Mouse (Mus musculus) retina, postnatal 1 day (tissue): ENCODE results near the gene Zbtb46.

Source experiments
- DNase-seq: peaks from one replicate; pipeline ENCODE4 v3.0.0-alpha.2; 2012

Zbtb46 gene

GRCm38 (mm10) chr2:181463008-181463738 lies 3.9 kb upstream of the Zbtb46 start:
- DNase-seq = peak; percentile 87

GRCm38 (mm10) chr2:181462604-181463003 lies 3.4 kb upstream of the Zbtb46 start:
- no peak for DNase-seq

- DNase-seq = no peak
These were observed 2.4 kb upstream of the Zbtb46 start for GRCm38 (mm10) chr2:181461536-181462100.

GRCm38 (mm10) chr2:181459673-181460621 lies 721 bp upstream of the Zbtb46 start:
- peak; percentile 73 for DNase-seq

- DNase-seq = no peak
These were observed 644 bp downstream of the Zbtb46 start for GRCm38 (mm10) chr2:181458411-181459152.

- DNase-seq = peak; percentile 23
These were observed 1.4 kb downstream of the Zbtb46 start for GRCm38 (mm10) chr2:181457831-181458230.

GRCm38 (mm10) chr2:181455899-181456298 lies 3.3 kb downstream of the Zbtb46 start:
- DNase-seq = peak; percentile 19

GRCm38 (mm10) chr2:181453274-181453673 lies 6.0 kb downstream of the Zbtb46 start:
- DNase-seq = peak; percentile 17

GRCm38 (mm10) chr2:181452181-181452580 lies 7.0 kb downstream of the Zbtb46 start:
- DNase-seq = no peak

GRCm38 (mm10) chr2:181443016-181443415 lies 16.2 kb downstream of the Zbtb46 start:
- DNase-seq = no peak

GRCm38 (mm10) chr2:181438176-181438575 lies 21.1 kb downstream of the Zbtb46 start:
- no peak for DNase-seq

GRCm38 (mm10) chr2:181436246-181436645 lies 23.0 kb downstream of the Zbtb46 start:
- DNase-seq = no peak

- DNase-seq = no peak
These were observed 35.4 kb downstream of the Zbtb46 start for GRCm38 (mm10) chr2:181423834-181424233.

- DNase-seq = no peak
These were observed 38.2 kb downstream of the Zbtb46 start for GRCm38 (mm10) chr2:181420903-181421638.

- no peak for DNase-seq
These were observed 38.8 kb downstream of the Zbtb46 start for GRCm38 (mm10) chr2:181420426-181420825.

GRCm38 (mm10) chr2:181419359-181419758 lies 39.9 kb downstream of the Zbtb46 start:
- DNase-seq = no peak

- DNase-seq = no peak
These were observed 43.3 kb downstream of the Zbtb46 start for GRCm38 (mm10) chr2:181415945-181416344.

- DNase-seq = no peak
These were observed 46.1 kb downstream of the Zbtb46 start for GRCm38 (mm10) chr2:181413141-181413540.

GRCm38 (mm10) chr2:181410760-181411473 lies 48.3 kb downstream of the Zbtb46 start:
- peak; percentile 73 for DNase-seq

GRCm38 (mm10) chr2:181409643-181410042 lies 49.6 kb downstream of the Zbtb46 start:
- DNase-seq = no peak

GRCm38 (mm10) chr2:181403722-181404121 lies 55.5 kb downstream of the Zbtb46 start:
- no peak for DNase-seq
